Mouse (Mus musculus): ENCODE results near the gene Psmb5. TPM values are rescaled to one million over a fixed set of nuclear protein-coding genes. Genes with fewer than 3 reads are reported as not detected.

Gene Psmb5
- polyA plus RNA-seq, 1 experiment from 2014 or later = 420 TPM

- WGBS = 83% methylated on average over 5 of the region's 5 CpGs
Measured at GRCm38 (mm10) chr14:54638210-54638609, 20.4 kb upstream of the Psmb5 start.

GRCm38 (mm10) chr14:54636954-54637353 is 19.1 kb upstream of the Psmb5 start:
- H3K4me2 ChIP-seq (replicated peaks; ENCODE audit: low read depth, low read length) = no peak overlapping the region
- WGBS = 57% methylated on average over 8 of the region's 8 CpGs
- peaks cover 51% of the 10 kb centered on the region for H3K36me3 ChIP-seq (ENCODE audit: control insufficient read depth, insufficient read depth, low read length)
- no peak for ATAC-seq (ENCODE audit: low FRiP score, low TSS enrichment)
- no peak overlapping the region for H3K27ac ChIP-seq (ENCODE audit: low read depth, low read length)
- no peak overlapping the region for H3K4me3 ChIP-seq (ENCODE audit: low read length)
- H3K27me3 ChIP-seq (ENCODE audit: control insufficient read depth, insufficient read depth, low read length) = no peaks in the 10 kb centered on the region
- peaks cover 10% of the 10 kb centered on the region; the same call in 1 of the 2 replicates for H3K4me1 ChIP-seq (ENCODE audit: control insufficient read depth, insufficient read depth, low read length)
- H3K9me3 ChIP-seq (ENCODE audit: control insufficient read depth, low read length) = no peaks in the 10 kb centered on the region
- no peak overlapping the region for H3K9ac ChIP-seq (ENCODE audit: low read depth, low read length)

More at GRCm38 (mm10) chr14:54638210-54638609, 20.4 kb upstream of the Psmb5 start:
- H3K27ac ChIP-seq (ENCODE audit: low read depth, low read length) = no peak overlapping the region
- ATAC-seq (ENCODE audit: low FRiP score, low TSS enrichment) = no peak
- peaks cover 10% of the 10 kb centered on the region; the same call in 1 of the 2 replicates for H3K4me1 ChIP-seq (ENCODE audit: control insufficient read depth, insufficient read depth, low read length)
- no peak overlapping the region for H3K4me2 ChIP-seq (replicated peaks; ENCODE audit: low read depth, low read length)
- no peaks in the 10 kb centered on the region for H3K27me3 ChIP-seq (ENCODE audit: control insufficient read depth, insufficient read depth, low read length)
- peaks cover 51% of the 10 kb centered on the region for H3K36me3 ChIP-seq (ENCODE audit: control insufficient read depth, insufficient read depth, low read length)
- H3K9me3 ChIP-seq (ENCODE audit: control insufficient read depth, low read length) = no peaks in the 10 kb centered on the region
- H3K9ac ChIP-seq (ENCODE audit: low read depth, low read length) = no peak overlapping the region
- H3K4me3 ChIP-seq (ENCODE audit: low read length) = no peak overlapping the region

- ATAC-seq (ENCODE audit: low FRiP score, low TSS enrichment) = no peak
- Histone ChIP-seq H3K9me3 (ENCODE audit: control insufficient read depth, low read length) (no peaks in the 10 kb centered on the region), H3K36me3 (ENCODE audit: control insufficient read depth, insufficient read depth, low read length) (peaks cover 69% of the 10 kb centered on the region), H3K27me3 (ENCODE audit: control insufficient read depth, insufficient read depth, low read length) (no peaks in the 10 kb centered on the region), H3K4me1 (ENCODE audit: control insufficient read depth, insufficient read depth, low read length) (no peaks in the 10 kb centered on the region), H3K9ac (ENCODE audit: low read depth, low read length) (no peak overlapping the region), H3K4me3 (ENCODE audit: low read length) (no peak overlapping the region), H3K4me2 (replicated peaks; ENCODE audit: low read depth, low read length) (no peak overlapping the region), H3K27ac (ENCODE audit: low read depth, low read length) (no peak overlapping the region)
- WGBS = 79% methylated on average over 4 of the region's 4 CpGs
Measured at GRCm38 (mm10) chr14:54634182-54634581, 16.4 kb upstream of the Psmb5 start.

- Histone ChIP-seq H3K9me3 (ENCODE audit: control insufficient read depth, low read length) (no peaks in the 10 kb centered on the region), H3K27me3 (ENCODE audit: control insufficient read depth, insufficient read depth, low read length) (no peaks in the 10 kb centered on the region), H3K4me1 (ENCODE audit: control insufficient read depth, insufficient read depth, low read length) (no peaks in the 10 kb centered on the region), H3K4me2 (replicated peaks; ENCODE audit: low read depth, low read length) (no peak overlapping the region), H3K9ac (ENCODE audit: low read depth, low read length) (no peak overlapping the region), H3K4me3 (ENCODE audit: low read length) (no peak overlapping the region), H3K27ac (ENCODE audit: low read depth, low read length) (no peak overlapping the region), H3K36me3 (ENCODE audit: control insufficient read depth, insufficient read depth, low read length) (peaks cover 57% of the 10 kb centered on the region)
- 93% methylated on average over 36 of the region's 37 CpGs for WGBS
- no peak for ATAC-seq (ENCODE audit: low FRiP score, low TSS enrichment)
Measured at GRCm38 (mm10) chr14:54632252-54632651, 14.4 kb upstream of the Psmb5 start.

GRCm38 (mm10) chr14:54631240-54631599 is 13.4 kb upstream of the Psmb5 start:
- Histone ChIP-seq H3K9ac (ENCODE audit: low read depth, low read length) (no peak overlapping the region), H3K4me1 (ENCODE audit: control insufficient read depth, insufficient read depth, low read length) (no peaks in the 10 kb centered on the region), H3K4me3 (ENCODE audit: low read length) (no peak overlapping the region), H3K4me2 (replicated peaks; ENCODE audit: low read depth, low read length) (no peak overlapping the region), H3K36me3 (ENCODE audit: control insufficient read depth, insufficient read depth, low read length) (peaks cover 49% of the 10 kb centered on the region), H3K9me3 (ENCODE audit: control insufficient read depth, low read length) (no peaks in the 10 kb centered on the region), H3K27me3 (ENCODE audit: control insufficient read depth, insufficient read depth, low read length) (no peaks in the 10 kb centered on the region), H3K27ac (ENCODE audit: low read depth, low read length) (no peak overlapping the region)
- no peak for ATAC-seq (ENCODE audit: low FRiP score, low TSS enrichment)
- WGBS = 80% methylated on average over 4 of the region's 4 CpGs

- no peak overlapping the region for H3K4me2 ChIP-seq (replicated peaks; ENCODE audit: low read depth, low read length)
Measured at GRCm38 (mm10) chr14:54630583-54631239, 12.9 kb upstream of the Psmb5 start.

GRCm38 (mm10) chr14:54629797-54630196 is 12.0 kb upstream of the Psmb5 start:
- peaks cover 41% of the 10 kb centered on the region for H3K36me3 ChIP-seq (ENCODE audit: control insufficient read depth, insufficient read depth, low read length)
- no peak for ATAC-seq (ENCODE audit: low FRiP score, low TSS enrichment)
- no peaks in the 10 kb centered on the region for H3K4me1 ChIP-seq (ENCODE audit: control insufficient read depth, insufficient read depth, low read length)
- H3K27ac ChIP-seq (ENCODE audit: low read depth, low read length) = no peak overlapping the region
- H3K4me2 ChIP-seq (replicated peaks; ENCODE audit: low read depth, low read length) = no peak overlapping the region
- 93% methylated on average over 2 of the region's 2 CpGs for WGBS
- H3K9ac ChIP-seq (ENCODE audit: low read depth, low read length) = no peak overlapping the region
- H3K4me3 ChIP-seq (ENCODE audit: low read length) = no peak overlapping the region
- no peaks in the 10 kb centered on the region for H3K9me3 ChIP-seq (ENCODE audit: control insufficient read depth, low read length)
- H3K27me3 ChIP-seq (ENCODE audit: control insufficient read depth, insufficient read depth, low read length) = no peaks in the 10 kb centered on the region

More at GRCm38 (mm10) chr14:54630583-54631239, 12.9 kb upstream of the Psmb5 start:
- peaks cover 44% of the 10 kb centered on the region for H3K36me3 ChIP-seq (ENCODE audit: control insufficient read depth, insufficient read depth, low read length)
- WGBS = 82% methylated on average over 11 of the region's 11 CpGs
- no peak for ATAC-seq (ENCODE audit: low FRiP score, low TSS enrichment)
- H3K27me3 ChIP-seq (ENCODE audit: control insufficient read depth, insufficient read depth, low read length) = no peaks in the 10 kb centered on the region
- no peak overlapping the region for H3K9ac ChIP-seq (ENCODE audit: low read depth, low read length)
- no peaks in the 10 kb centered on the region for H3K9me3 ChIP-seq (ENCODE audit: control insufficient read depth, low read length)
- H3K4me1 ChIP-seq (ENCODE audit: control insufficient read depth, insufficient read depth, low read length) = no peaks in the 10 kb centered on the region
- H3K27ac ChIP-seq (ENCODE audit: low read depth, low read length) = no peak overlapping the region
- H3K4me3 ChIP-seq (ENCODE audit: low read length) = no peak overlapping the region

GRCm38 (mm10) chr14:54628103-54628502 is 10.3 kb upstream of the Psmb5 start:
- H3K27me3 ChIP-seq (ENCODE audit: control insufficient read depth, insufficient read depth, low read length) = no peaks in the 10 kb centered on the region
- no peaks in the 10 kb centered on the region for H3K4me1 ChIP-seq (ENCODE audit: control insufficient read depth, insufficient read depth, low read length)
- WGBS = 70% methylated on average over 5 of the region's 5 CpGs
- no peak overlapping the region for H3K4me2 ChIP-seq (replicated peaks; ENCODE audit: low read depth, low read length)
- no peaks in the 10 kb centered on the region for H3K9me3 ChIP-seq (ENCODE audit: control insufficient read depth, low read length)
- no peak overlapping the region for H3K27ac ChIP-seq (ENCODE audit: low read depth, low read length)
- ATAC-seq (ENCODE audit: low FRiP score, low TSS enrichment) = no peak
- no peak overlapping the region for H3K4me3 ChIP-seq (ENCODE audit: low read length)
- no peak overlapping the region for H3K9ac ChIP-seq (ENCODE audit: low read depth, low read length)
- peaks cover 29% of the 10 kb centered on the region for H3K36me3 ChIP-seq (ENCODE audit: control insufficient read depth, insufficient read depth, low read length)

GRCm38 (mm10) chr14:54624976-54625375 is 7.2 kb upstream of the Psmb5 start:
- WGBS = 73% methylated on average over 10 of the region's 10 CpGs

More at GRCm38 (mm10) chr14:54624976-54625375, 7.2 kb upstream of the Psmb5 start:
- Histone ChIP-seq H3K4me2 (replicated peaks; ENCODE audit: low read depth, low read length) (no peak overlapping the region), H3K9me3 (ENCODE audit: control insufficient read depth, low read length) (no peaks in the 10 kb centered on the region), H3K9ac (ENCODE audit: low read depth, low read length) (no peak overlapping the region), H3K27ac (ENCODE audit: low read depth, low read length) (no peak overlapping the region), H3K36me3 (ENCODE audit: control insufficient read depth, insufficient read depth, low read length) (no peaks in the 10 kb centered on the region), H3K4me3 (ENCODE audit: low read length) (no peak overlapping the region), H3K27me3 (ENCODE audit: control insufficient read depth, insufficient read depth, low read length) (no peaks in the 10 kb centered on the region), H3K4me1 (ENCODE audit: control insufficient read depth, insufficient read depth, low read length) (no peaks in the 10 kb centered on the region)
- ATAC-seq (ENCODE audit: low FRiP score, low TSS enrichment) = no peak

All from kidney, embryonic 14.5 days (tissue).